Mouse (Mus musculus) embryonic fibroblast, embryonic 13.5 days (primary cell): ENCODE measurements around the gene Mkrn2.

Experiments
- CTCF ChIP-seq: IDR thresholded peaks from 2 replicates; pipeline ENCODE4 v1.5.1; 2011; ENCODE audit warnings: mild to moderate bottlenecking, control low read depth, low read length, moderate library complexity, borderline replicate concordance; ENCODE audit not compliant: insufficient read depth
- POLR2A ChIP-seq: IDR thresholded peaks from 2 replicates; pipeline ENCODE4 v1.6.1; 2011; ENCODE audit warnings: low read depth, mild to moderate bottlenecking, control low read depth, low read length, moderate library complexity

DNA sequence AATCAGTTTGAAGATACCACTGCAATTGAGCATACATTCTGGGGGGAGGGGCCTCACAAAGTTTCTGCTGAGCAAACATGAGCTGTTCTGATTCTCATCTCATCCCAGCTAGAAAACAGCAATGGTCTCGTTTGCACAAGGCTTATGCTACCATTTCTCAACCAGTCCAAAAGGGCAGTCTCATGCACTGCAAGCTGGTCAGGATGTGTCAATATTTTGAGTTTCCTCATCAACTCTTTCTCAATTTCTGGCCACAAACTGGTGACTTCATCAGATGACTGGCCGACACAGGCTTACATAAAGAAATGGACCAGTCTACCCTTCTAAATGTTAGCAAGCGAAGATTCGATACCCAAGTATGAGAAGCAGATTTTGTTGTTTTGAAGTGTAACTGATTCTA is 64.9 kb downstream of the Mkrn2 start:
- TF ChIP-seq CTCF (no peak), POLR2A (no peak)
